Mouse (Mus musculus) urinary bladder, postnatal 14 days (tissue): ENCODE measurements around the gene Mettl8.

ENCODE experiments used
- DNase-seq: peaks from one replicate; pipeline ENCODE4 v3.0.0; 2021; ENCODE audit warnings: low spot score

The Mettl8 gene

GRCm38 (mm10) chr2:71033014-71033413, 22.4 kb downstream of the Mettl8 start:
- DNase-seq: no peak

DNA sequence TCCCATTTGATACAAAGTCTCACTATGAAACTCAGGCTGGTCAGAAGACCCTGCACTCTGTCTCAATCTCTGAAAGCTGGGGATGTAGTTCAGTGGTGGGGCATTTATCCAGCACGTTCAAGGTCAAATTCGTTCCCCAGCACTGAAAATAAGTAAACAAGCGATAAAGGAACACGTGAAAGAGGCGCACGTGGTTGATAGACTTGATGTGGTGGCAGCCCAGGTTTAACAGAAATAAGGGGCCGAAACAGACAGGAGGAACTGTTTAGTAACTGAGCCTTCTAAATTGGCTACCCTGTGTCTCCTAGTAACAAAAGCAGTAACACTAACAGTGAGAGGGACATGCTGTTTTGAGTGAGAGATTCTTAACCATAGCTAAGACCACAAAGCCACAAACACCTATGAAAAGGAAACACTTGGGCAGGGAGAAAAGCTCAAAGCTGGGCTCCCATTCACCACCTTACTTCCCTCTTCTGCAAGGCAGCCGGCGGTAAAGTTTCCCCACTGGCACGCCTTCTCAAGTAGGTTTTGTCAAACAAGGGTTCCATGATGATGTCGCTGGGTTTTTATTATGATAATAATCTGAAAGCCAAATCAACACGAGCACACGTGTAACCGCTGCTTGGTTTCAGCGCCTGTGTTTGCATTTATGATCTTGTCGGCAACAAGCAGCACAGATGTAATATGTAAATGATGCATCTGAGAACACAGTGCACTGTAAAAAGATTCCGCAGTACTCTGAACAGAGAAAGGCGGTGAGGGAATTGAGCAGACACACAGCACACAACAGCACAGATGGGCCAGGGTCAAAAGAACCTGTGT, 23.2 kb downstream of the Mettl8 start:
- no peak for DNase-seq

DNA sequence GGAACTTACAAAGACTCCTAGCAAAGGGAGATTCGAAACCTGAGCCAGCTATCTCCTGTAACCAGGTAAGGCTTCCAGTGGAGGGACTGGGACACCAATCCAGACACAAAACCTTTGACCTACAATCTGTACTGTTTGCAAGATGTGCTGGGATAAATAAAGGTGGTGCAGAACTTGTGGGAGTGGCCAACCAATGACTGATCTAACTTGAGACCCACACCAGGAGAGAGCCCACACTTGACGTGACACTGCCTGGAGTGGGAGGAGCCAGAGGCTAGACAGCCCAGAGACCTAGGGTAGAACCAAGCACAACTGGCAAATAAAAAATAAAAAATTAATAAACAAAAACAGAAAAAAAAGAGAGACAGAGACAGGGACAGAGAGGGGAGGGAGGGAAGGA, 24.7 kb downstream of the Mettl8 start:
- DNase-seq: no peak

DNA sequence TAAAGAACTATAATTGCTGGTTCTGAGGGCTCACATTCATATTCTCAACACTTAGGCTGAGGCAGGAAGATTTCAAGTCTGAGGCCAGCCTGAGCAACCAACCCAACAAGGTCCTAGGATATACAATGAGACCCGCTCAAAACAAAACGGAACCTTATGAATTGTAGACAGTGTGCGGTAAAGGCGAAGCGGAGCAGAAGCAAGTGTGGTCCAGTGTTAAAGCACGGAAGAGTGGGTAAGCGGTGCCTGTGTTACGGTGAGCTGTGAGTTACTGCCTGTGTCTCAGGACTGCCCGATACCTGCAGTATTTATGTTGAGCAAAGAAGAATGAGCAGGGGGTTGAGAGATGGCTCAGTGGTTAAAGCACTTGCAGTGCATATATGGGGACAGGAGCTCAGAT, 27.8 kb downstream of the Mettl8 start:
- DNase-seq: no peak

GRCm38 (mm10) chr2:71026787-71027186, 28.6 kb downstream of the Mettl8 start:
- no peak for DNase-seq

- no peak for DNase-seq
Observed at GRCm38 (mm10) chr2:71025576-71026315, 29.6 kb downstream of the Mettl8 start.

GRCm38 (mm10) chr2:71023986-71024385, 31.4 kb downstream of the Mettl8 start:
- no peak for DNase-seq

DNA sequence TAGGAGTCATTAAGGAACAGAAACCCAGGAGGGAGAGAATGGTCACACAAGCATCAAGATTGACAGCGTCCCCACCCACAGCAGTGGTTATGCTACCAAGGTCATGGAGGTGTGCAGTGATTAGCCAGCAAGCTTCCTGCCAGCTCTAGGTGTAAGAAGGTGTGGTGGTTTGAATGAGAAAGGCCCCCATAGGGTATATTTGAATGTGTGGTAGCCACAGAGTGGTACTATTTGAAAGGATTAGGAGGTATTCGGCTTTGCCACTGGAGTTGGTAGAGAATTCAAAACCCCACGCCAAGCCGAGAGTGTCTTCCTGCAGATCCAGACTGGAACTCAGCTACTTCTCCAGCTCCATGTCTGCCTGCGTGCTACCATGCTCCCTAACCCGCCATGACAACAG, 32.4 kb downstream of the Mettl8 start:
- DNase-seq: no peak

GRCm38 (mm10) chr2:71020674-71021073, 34.7 kb downstream of the Mettl8 start:
- no peak for DNase-seq

DNA sequence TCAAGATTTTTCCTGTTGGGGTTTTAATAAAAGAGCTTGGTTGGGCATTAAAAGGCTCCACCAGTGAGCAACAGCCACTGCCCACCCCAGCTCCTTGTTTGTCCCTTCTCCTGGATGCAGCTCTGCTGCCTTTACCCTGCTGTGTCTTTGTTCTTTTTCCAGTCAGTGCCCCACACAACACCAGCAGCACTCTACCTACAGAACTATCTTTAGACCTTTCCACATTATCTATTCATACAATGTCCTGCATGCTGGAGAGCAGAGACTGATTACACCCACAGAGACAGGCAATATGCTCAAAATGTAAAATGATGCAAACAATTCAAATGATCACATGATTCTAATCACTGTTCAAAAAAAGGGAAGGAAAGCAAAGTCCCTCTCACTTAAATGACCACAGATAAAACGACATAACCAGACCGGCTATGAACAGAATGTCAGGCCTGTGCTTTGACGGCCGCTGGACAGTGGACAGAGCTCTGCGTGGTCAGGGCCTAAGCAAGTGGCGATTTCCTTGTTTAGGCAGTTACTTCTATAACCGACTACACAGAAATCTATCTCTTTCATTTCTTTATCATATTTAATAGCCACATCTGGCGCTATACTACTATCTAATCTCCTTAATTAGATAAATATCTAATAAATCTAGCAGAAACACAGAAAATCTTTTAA, 35.5 kb downstream of the Mettl8 start:
- no peak for DNase-seq

DNA sequence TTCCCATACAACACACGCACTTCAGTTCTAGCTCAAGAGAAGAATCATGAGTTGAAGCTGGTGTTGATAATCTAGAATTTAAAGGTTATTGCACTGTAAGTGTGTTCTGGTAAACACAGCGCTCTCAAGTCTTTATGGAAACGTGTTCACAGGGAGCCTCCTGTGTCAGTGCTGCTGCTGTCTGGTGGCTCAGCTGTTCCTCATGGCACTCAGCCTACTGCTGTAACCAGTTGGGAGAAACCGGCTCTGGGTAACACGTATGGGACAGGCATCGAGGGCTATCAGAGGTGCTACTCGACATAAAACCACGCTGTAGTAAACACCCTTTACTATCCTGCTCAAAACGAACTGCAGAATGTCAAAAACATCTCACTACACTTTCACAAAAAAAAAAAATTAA, 36.1 kb downstream of the Mettl8 start:
- DNase-seq: no peak

DNA sequence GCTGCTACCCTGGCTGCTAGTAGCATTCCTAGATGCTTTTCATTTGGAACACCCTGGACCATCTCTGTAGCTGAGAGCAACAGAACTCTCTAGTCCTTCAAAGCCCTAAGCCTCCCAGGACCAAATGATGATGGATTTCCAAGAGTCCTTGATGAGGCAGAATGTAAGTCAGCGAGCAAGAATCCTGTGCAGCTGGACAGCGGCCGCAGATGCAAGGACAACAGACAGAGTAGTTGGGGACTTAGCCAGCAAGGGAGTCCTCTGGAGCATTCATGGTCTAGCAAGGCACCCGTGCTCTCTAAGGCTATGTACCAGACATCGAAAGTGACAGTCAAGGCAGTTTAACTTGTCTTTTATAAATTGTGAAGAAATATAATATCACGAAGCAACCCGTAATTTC, 41.9 kb downstream of the Mettl8 start:
- no peak for DNase-seq

- no peak for DNase-seq
Observed at GRCm38 (mm10) chr2:71011816-71012215, 43.6 kb downstream of the Mettl8 start.

- DNase-seq: no peak
Observed at GRCm38 (mm10) chr2:71004354-71004753, 51.0 kb downstream of the Mettl8 start.

DNA sequence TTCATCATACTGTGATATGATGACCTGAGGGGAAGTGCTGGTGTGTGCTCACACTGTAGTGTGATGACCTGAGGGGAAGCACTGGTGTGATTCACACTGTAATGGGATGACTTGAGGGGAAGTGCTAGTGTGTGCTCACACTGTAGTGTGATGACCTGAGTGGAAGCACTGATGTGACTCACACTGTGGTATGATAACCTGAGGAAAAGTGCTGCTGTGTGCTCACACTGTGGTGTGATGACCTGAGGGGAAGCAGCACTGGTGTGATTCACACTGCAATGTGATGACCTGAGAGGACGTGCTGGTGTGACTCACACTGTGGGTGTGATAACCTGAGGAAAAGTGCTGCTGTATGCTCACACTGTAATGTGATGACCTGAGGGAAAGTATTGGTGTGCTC, 52.9 kb downstream of the Mettl8 start:
- no peak for DNase-seq

DNA sequence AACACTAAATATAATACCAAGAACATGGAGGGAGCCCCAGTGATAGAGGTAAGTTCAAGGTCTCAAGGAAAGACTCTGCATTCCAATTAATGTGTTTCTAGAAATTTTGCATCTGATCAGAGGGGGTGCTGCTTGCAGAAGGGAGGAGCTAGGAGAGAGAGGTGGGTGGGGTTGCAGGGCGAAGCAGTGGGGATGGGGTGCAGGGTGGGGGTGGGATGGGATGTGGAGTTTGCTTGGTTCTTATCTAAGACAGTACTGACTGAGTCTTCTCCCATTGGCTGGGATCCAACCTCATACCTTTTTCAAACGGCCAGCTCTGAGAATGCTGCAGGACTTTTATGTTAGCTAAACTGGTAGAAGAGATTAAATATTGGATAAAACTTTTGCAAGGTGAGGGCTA, 56.6 kb downstream of the Mettl8 start:
- no peak for DNase-seq

DNA sequence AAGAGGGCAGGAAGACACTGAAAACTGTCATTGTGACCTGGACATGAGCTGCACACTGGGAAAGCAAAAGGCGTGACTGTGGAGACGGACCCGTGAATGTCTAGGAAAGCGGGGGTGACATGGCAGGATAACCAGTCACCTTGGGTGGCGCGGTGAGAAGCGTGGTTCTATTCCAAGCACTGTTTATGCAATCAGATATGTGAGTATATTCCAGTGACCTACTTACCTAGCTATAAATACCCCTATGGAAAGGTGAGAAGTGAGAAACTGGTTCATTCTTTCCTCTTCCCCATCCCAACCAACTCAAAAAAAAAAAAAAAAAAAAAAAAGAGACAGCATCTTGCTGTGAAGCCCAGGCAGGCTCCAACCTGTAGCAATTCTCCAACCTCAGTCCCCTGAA, 58.9 kb downstream of the Mettl8 start:
- no peak for DNase-seq

GRCm38 (mm10) chr2:70995900-70996299, 59.5 kb downstream of the Mettl8 start:
- DNase-seq: no peak

- DNase-seq: no peak
Observed at GRCm38 (mm10) chr2:70993740-70994139, 61.6 kb downstream of the Mettl8 start.

DNA sequence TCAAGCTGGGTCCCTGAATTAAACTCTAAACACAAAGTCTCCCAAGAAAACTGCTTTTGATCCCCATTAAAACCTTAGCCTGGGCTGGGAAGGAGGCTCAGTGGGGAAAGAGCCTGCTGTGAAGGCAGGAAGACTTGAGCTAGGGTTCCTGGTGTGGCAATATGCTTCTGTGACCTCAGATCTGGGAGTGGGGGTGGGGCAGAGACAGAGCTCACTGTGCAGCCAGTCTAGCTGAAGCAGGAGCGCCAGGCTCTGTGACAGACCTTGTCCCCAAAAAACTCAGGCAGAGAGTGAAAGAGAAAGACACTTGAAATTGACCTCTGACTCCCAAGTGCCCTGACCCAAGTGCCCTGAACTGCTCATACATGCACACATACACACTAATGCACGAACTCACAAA, 62.7 kb downstream of the Mettl8 start:
- DNase-seq: no peak

- DNase-seq: peak; percentile 47
Observed at GRCm38 (mm10) chr2:70990196-70990595, 65.2 kb downstream of the Mettl8 start.

- DNase-seq: no peak
Observed at GRCm38 (mm10) chr2:70989201-70990191, 65.9 kb downstream of the Mettl8 start.
